Mouse (Mus musculus) heart, embryonic 13.5 days (tissue): ENCODE data around the gene Cnot8. TPM values are rescaled to one million over a fixed set of nuclear protein-coding genes. Genes with fewer than 3 reads are reported as not detected.

ENCODE experiments used
- polyA plus RNA-seq: library from polyadenylated mRNA; unstranded; fragments of >200 nt; fragmentation: Nextera tagmentation; extraction: Ambion mirVana; gene quantifications from 2 replicates; pipeline ENCODE4 v1.2.1, GENCODE M21; 2015

Gene Cnot8
- polyA plus RNA-seq, 1 experiment from 2014 or later = 64.9 TPM

Other genes with a start within 250 kb of the Cnot8 start
- 11.7 and 12.8 TPM in 2 replicates for gene Larp1, start 95.1 kb upstream of the Cnot8 start, polyA plus RNA-seq
- gene Gm12248, start 11.0 kb upstream of the Cnot8 start, polyA plus RNA-seq = not detected in 2 replicates
- gene Gemin5, start 64.4 kb downstream of the Cnot8 start, polyA plus RNA-seq = 13.5 and 13.9 TPM in 2 replicates
- 103 and 114 TPM in 2 replicates for gene Mrpl22, start 67.5 kb downstream of the Cnot8 start, polyA plus RNA-seq
- 4.4 and 5.0 TPM in 2 replicates for gene Igtp, start 95.4 kb downstream of the Cnot8 start, polyA plus RNA-seq
- 2.9 and 3.6 TPM in 2 replicates for gene Irgm2, start 95.5 kb downstream of the Cnot8 start, polyA plus RNA-seq
- gene 4930438A08Rik, start 170.6 kb downstream of the Cnot8 start, polyA plus RNA-seq = not detected in 2 replicates
- gene Zfp692, start 202.9 kb downstream of the Cnot8 start, polyA plus RNA-seq = 12.4 and 15.5 TPM in 2 replicates
- 27.7 and 28.6 TPM in 2 replicates for gene Zfp672, start 226.2 kb downstream of the Cnot8 start, polyA plus RNA-seq
- 24.0 and 25.3 TPM in 2 replicates for gene Sh3bp5l, start 226.6 kb downstream of the Cnot8 start, polyA plus RNA-seq